Mouse (Mus musculus): ENCODE measurements around the gene Cd4. TPM values are rescaled to one million over a fixed set of nuclear protein-coding genes. Genes with fewer than 3 reads are reported as not detected.
"Not testable (repeated sequence)": the region's sequence is repeated elsewhere in the genome, so short reads cannot be mapped to it uniquely, and the experiment has no call there.

Gene Cd4
- polyA plus RNA-seq, 1 experiment from 2014 or later, result not detected

GRCm38 (mm10) chr6:124907767-124908166 lies 19.7 kb upstream of the Cd4 start:
- H3K27me3 ChIP-seq, result no peaks in the 10 kb centered on the region
- TF ChIP-seq CTCF (IDR thresholded peaks at IDR 0.05), result no peak
- ChIA-PET POLR2A (interaction anchor here (0.7 to 2.4 kb wide), 2 partner anchors 11 to 13 kb away, joined by 3 to 6 read pairs; no protein-coding TSS in a partner anchor), CTCF (interaction anchor here (1.2 to 2.6 kb wide), 4 partner anchors 9 to 23 kb away, joined by 3 to 13 read pairs (median 3); partner anchors contain the start of gene Mlf2)
- ATAC-seq (no peak), DNase-seq (ENCODE audit: low read depth, low spot score) (no peak)
- in situ Hi-C loops (cut with MboI; ENCODE audit: low pct_unique_long_range_greater_than_20kb), result loop anchor here (10.0 kb wide), 1 partner anchor 177 kb away; no protein-coding TSS in a partner anchor

DNA sequence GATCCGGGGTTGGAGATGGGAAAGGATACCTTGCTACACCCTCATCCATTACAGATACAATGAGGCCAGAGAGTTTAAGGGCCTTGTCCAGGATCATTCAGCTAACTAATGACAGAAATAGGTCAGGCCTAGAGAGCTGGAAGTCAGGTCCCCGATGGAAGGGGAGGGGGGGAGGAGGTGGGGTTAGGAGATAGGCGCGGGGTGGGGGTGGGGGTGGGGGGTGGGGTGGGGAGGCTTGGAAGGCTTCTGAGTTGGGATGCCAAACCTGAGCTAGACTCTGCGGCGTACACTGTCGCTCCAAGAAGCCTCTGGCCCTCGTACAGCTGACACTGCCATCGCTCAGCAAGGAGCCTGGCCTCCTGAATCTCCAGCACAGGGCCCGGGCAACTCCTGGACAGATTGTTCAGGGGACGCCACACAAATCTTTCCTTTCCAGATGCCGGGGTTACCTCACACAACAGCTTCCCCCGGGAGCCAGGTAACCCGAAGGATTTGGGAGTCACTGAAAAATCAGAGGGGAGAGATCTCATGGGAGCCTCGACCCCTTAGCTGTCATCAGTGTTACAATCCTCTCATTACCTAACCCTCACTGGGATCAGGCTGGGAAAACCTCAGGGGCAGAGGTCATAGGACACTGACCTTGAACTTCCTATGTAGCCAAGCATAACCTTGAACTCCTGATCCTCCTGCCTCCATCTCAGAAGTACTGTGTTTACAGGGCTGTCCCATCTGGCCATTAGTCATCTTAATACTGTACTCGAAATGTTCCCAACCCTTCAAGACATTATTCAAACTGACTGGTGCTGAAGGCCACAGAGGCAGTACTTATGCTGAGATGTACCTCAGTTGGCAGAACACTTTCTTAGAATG lies 17.2 kb upstream of the Cd4 start:
- H3K27me3 ChIP-seq, result no peaks in the 10 kb centered on the region
- ChIA-PET POLR2A (interaction anchor here (1.6 to 3.6 kb wide), 5 partner anchors 11 to 60 kb away, joined by 6 to 16 read pairs (median 11); partner anchors contain the start of genes Cops7a and Mlf2), CTCF (interaction anchor here (0.7 to 3.7 kb wide), 7 partner anchors 11 to 115 kb away, joined by 3 to 86 read pairs (median 6); partner anchors contain the start of gene Mlf2)
- ATAC-seq, result no peak
- DNase-seq (ENCODE audit: low read depth, low spot score), result no peak
- in situ Hi-C loops (cut with MboI; ENCODE audit: low pct_unique_long_range_greater_than_20kb), result loop anchor here (5.0 to 10.0 kb wide), 2 partner anchors 38 to 180 kb away; no protein-coding TSS in a partner anchor
- TF ChIP-seq CTCF (IDR thresholded peaks at IDR 0.05), result no peak

- ATAC-seq, result peak; percentile 66
- in situ Hi-C loops (cut with MboI; ENCODE audit: low pct_unique_long_range_greater_than_20kb), result loop anchor here (5.0 to 10.0 kb wide), 2 partner anchors 37 to 180 kb away; no protein-coding TSS in a partner anchor
- CTCF ChIA-PET, result interaction anchor here (0.6 to 3.7 kb wide), 24 partner anchors 11 to 178 kb away, joined by 3 to 86 read pairs (median 4); partner anchors contain the start of genes Mlf2 and Ptms
These were observed 16.4 kb upstream of the Cd4 start for GRCm38 (mm10) chr6:124904161-124904981.

GRCm38 (mm10) chr6:124903580-124904151 lies 15.6 kb upstream of the Cd4 start:
- ATAC-seq, result peak; percentile 66
- peak; percentile 96 for TF ChIP-seq CTCF (IDR thresholded peaks at IDR 0.05)
- no peak for DNase-seq (ENCODE audit: low read depth, low spot score)
- ChIA-PET CTCF (interaction anchor here (0.6 to 3.7 kb wide), 24 partner anchors 10 to 178 kb away, joined by 3 to 86 read pairs (median 4); partner anchors contain the start of genes Mlf2 and Ptms), POLR2A (interaction anchor here (0.7 to 3.6 kb wide), 9 partner anchors 9 to 62 kb away, joined by 3 to 16 read pairs (median 6); partner anchors contain the start of genes Cops7a and Mlf2)
- H3K27me3 ChIP-seq, result no peaks in the 10 kb centered on the region
- in situ Hi-C loops (cut with MboI; ENCODE audit: low pct_unique_long_range_greater_than_20kb), result loop anchor here (5.0 to 10.0 kb wide), 2 partner anchors 36 to 181 kb away; no protein-coding TSS in a partner anchor

More at GRCm38 (mm10) chr6:124904161-124904981, 16.4 kb upstream of the Cd4 start:
- DNase-seq (ENCODE audit: low read depth, low spot score), result no peak
- peak; percentile 74 for TF ChIP-seq CTCF (IDR thresholded peaks at IDR 0.05)
- H3K27me3 ChIP-seq, result no peaks in the 10 kb centered on the region
- POLR2A ChIA-PET, result interaction anchor here (0.7 to 3.6 kb wide), 8 partner anchors 12 to 61 kb away, joined by 3 to 16 read pairs (median 6); partner anchors contain the start of genes Cops7a and Mlf2

- no peaks in the 10 kb centered on the region for H3K27me3 ChIP-seq
- CTCF ChIA-PET, result interaction anchor here (1.0 to 1.5 kb wide), 2 partner anchors 24 to 28 kb away, joined by 3 to 6 read pairs; partner anchors contain the start of gene Mlf2
- DNase-seq (ENCODE audit: low read depth, low spot score), result no peak
- in situ Hi-C loops (cut with MboI; ENCODE audit: low pct_unique_long_range_greater_than_20kb), result loop anchor here (5.0 to 10.0 kb wide), 2 partner anchors 35 to 183 kb away; no protein-coding TSS in a partner anchor
- POLR2A ChIA-PET, result interaction anchor here (1.3 kb wide), 1 partner anchor 30 kb away, joined by 5 read pairs; no protein-coding TSS in a partner anchor
- no peak for TF ChIP-seq CTCF (IDR thresholded peaks at IDR 0.05)
- ATAC-seq, result no peak
These were observed 13.8 kb upstream of the Cd4 start for GRCm38 (mm10) chr6:124901851-124902250.

DNA sequence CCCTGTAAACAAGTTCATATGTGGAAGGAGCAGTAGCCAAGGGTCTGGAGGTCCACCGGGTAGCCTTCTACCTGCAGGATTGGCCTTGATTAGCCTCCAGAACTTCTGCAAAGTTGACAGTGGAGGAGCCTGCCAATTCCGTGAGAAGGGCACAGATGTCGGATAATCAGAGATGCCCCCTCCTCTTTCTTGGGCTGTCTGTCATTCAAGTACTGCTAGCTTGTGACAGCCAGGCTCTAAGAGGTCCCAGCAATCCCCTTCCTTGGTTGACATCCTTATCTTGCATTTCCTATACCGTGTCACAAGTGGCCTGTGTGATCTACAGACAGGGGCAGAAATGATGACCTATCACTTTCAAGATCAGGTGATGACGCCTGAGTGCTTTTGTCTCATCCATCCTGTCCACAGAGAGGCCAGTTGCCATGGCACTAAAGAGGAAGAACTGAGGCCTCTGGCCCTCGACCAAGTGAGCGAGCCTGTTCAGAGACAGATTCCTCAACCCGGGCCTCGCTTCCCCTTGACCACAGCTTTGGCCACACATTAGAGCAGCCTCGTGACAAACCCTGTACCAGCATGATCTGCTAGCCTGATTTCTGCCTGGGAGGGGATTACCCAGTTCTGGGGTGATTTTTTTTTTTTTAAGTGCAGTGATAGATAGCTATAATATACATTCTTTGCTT lies 12.9 kb upstream of the Cd4 start:
- H3K27me3 ChIP-seq, result no peaks in the 10 kb centered on the region
- ChIA-PET CTCF (interaction anchor here (0.7 to 2.7 kb wide), 2 partner anchors 10 to 30 kb away, joined by 3 to 9 read pairs; partner anchors contain the start of gene Mlf2), POLR2A (interaction anchor here (1.0 to 1.3 kb wide), 2 partner anchors 30 to 31 kb away, joined by 3 to 5 read pairs; partner anchors contain the start of gene Mlf2)
- in situ Hi-C loops (cut with MboI; ENCODE audit: low pct_unique_long_range_greater_than_20kb), result loop anchor here (5.0 to 10.0 kb wide), 2 partner anchors 34 to 184 kb away; no protein-coding TSS in a partner anchor
- no peak for ATAC-seq
- no peak for DNase-seq (ENCODE audit: low read depth, low spot score)
- no peak for TF ChIP-seq CTCF (IDR thresholded peaks at IDR 0.05)

GRCm38 (mm10) chr6:124900056-124900800 lies 12.2 kb upstream of the Cd4 start:
- ATAC-seq (no peak), DNase-seq (ENCODE audit: low read depth, low spot score) (no peak)
- in situ Hi-C loops (cut with MboI; ENCODE audit: low pct_unique_long_range_greater_than_20kb), result loop anchor here (5.0 to 10.0 kb wide), 2 partner anchors 33 to 185 kb away; no protein-coding TSS in a partner anchor
- no peaks in the 10 kb centered on the region for H3K27me3 ChIP-seq
- no peak for TF ChIP-seq CTCF (IDR thresholded peaks at IDR 0.05)
- POLR2A ChIA-PET, result interaction anchor here (0.6 to 1.0 kb wide), 2 partner anchors 16 to 31 kb away, joined by 3 to 5 read pairs; partner anchors contain the start of gene Mlf2
- CTCF ChIA-PET, result interaction anchor here (1.2 to 2.7 kb wide), 3 partner anchors 9 to 40 kb away, joined by 3 to 9 read pairs (median 4); partner anchors contain the start of gene Mlf2

- ChIA-PET CTCF (interaction anchor here (1.4 kb wide), 1 partner anchor 33 kb away, joined by 3 read pairs; no protein-coding TSS in a partner anchor), POLR2A (no interaction called here)
- TF ChIP-seq CTCF (IDR thresholded peaks at IDR 0.05), result no peak
- H3K27me3 ChIP-seq, result no peaks in the 10 kb centered on the region
- ATAC-seq (no peak), DNase-seq (ENCODE audit: low read depth, low spot score) (no peak)
- in situ Hi-C loops (cut with MboI; ENCODE audit: low pct_unique_long_range_greater_than_20kb), result no loop called here
These were observed 10.3 kb upstream of the Cd4 start for GRCm38 (mm10) chr6:124898359-124898758.

DNA sequence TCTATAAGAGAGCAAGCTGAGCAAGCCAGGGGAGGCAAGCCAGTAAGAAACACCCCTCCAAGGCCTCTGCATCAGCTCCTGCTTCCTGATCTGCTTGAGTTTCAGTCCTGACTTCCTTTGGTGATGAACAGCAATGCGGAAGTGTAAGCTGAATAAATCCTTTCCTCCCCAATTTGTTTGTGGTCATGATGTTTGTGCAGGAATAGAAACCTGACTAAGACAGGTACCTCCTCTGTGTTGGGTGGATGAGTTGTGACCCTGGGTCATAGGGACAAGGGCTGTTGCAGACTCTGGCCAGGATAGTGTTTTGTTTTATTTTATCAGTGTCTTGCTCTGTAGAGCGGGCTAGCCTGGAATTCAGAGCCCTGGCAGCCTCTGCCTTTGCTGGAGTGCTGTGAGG lies 6.1 kb upstream of the Cd4 start:
- DNase-seq (ENCODE audit: low read depth, low spot score); in situ Hi-C loops (cut with MboI; ENCODE audit: low pct_unique_long_range_greater_than_20kb); ATAC-seq; H3K27me3 ChIP-seq; POLR2A ChIA-PET: not testable (repeated sequence)
- CTCF ChIA-PET, result interaction anchor here (2.1 kb wide), 1 partner anchor 10 kb away, joined by 10 read pairs; no protein-coding TSS in a partner anchor

Data from Patski (cell line).